14 mouse cellular contexts compared by ENCODE assay signal in the genomic region with DNA sequence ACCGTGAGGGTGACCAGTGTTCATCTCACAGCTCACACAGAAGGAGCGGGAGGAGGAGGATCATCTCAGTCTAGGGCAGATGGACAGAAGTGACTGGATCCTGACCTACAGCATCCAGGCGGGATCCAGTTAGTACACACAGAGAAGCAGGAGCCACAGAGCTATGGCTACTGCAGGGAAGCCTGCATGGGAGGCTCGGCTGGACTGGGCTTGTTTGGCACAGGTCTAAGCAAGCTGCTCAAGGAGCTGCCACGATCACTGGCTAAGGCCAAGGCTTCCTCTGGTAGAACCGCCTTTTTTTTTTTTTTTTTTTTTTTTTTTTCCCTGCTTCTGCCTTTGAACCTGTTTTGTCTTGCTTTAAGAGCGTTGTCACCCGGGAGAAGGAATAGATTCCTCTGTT.
"Had no signal": no experiment of that assay in that cellular context is flagged by ENCODE, and none has a peak within 500 bp of the region (broad histone marks: within the 10 kb centered on the region; RNA-seq: fewer than 3 reads in every experiment).

No protein-coding gene starts in this region.

- DNase-seq: kidney, postnatal 14 days; layer of hippocampus, postnatal 36 days; lung, adult 18-20 months; retina, postnatal 1 day; right cerebral cortex, postnatal 4 days; spleen, adult 18-20 months; thymus, adult 18-20 months; thymus, postnatal 14 days had no signal

- H3K27ac ChIP-seq: kidney, embryonic 15.5 days; limb, embryonic 13.5 days; liver, embryonic 14.5 days; midbrain, embryonic 12.5 days; neural tube, embryonic 13.5 days had no signal

- H3K36me3 ChIP-seq: kidney, embryonic 15.5 days; limb, embryonic 13.5 days; midbrain, embryonic 12.5 days; neural tube, embryonic 13.5 days had no signal

- H3K27me3 ChIP-seq: limb, embryonic 13.5 days; midbrain, embryonic 12.5 days; neural tube, embryonic 13.5 days had no signal

- H3K9ac ChIP-seq: kidney, embryonic 15.5 days; limb, embryonic 13.5 days; liver, embryonic 14.5 days; midbrain, embryonic 12.5 days; neural tube, embryonic 13.5 days had no signal

- H3K4me3 ChIP-seq: kidney, embryonic 15.5 days; limb, embryonic 13.5 days; midbrain, embryonic 12.5 days; neural tube, embryonic 13.5 days had no signal

- ATAC-seq: midbrain, embryonic 16.5 days had no signal

- H3K9me3 ChIP-seq: kidney, embryonic 15.5 days; limb, embryonic 13.5 days; midbrain, embryonic 12.5 days; neural tube, embryonic 13.5 days had no signal

- H3K4me2 ChIP-seq: kidney, embryonic 15.5 days; limb, embryonic 13.5 days; midbrain, embryonic 12.5 days; neural tube, embryonic 13.5 days had no signal

- H3K4me1 ChIP-seq: kidney, embryonic 15.5 days; limb, embryonic 13.5 days; midbrain, embryonic 12.5 days; neural tube, embryonic 13.5 days had no signal
